Mouse (Mus musculus) lung, postnatal 0 days (tissue): ENCODE data around the gene Tpst2.

Experiments used
- CTCF ChIP-seq: IDR thresholded peaks from 2 replicates; pipeline ENCODE4 v1.5.1; 2016; ENCODE audit warnings: antibody characterized with exemption, mild to moderate bottlenecking
- EP300 ChIP-seq: IDR thresholded peaks from 2 replicates; pipeline ENCODE4 v1.6.1; 2016; ENCODE audit warnings: antibody characterized with exemption, mild to moderate bottlenecking, control low read depth

DNA sequence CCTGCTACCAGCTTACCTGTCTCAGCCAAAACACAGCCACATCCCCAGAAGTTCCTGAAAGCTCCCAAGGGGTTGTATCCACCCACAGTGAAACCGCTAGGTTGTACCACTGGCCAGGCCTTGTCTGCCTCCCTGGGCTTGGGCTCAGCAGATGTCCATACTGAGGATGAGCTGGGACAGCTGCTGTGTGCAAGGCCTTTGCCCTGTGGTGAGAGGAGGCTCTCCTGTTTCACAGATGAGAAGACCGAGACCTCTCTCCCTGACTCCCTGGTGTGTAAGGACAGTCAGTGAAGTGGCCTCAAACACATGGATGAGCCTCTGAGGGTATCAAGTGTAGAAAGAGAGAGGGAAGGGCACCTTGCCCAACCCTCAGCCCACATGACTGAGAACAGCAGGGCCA lies 11.2 kb downstream of the Tpst2 start:
- TF ChIP-seq CTCF, result no peak
- no peak for TF ChIP-seq EP300
